Mouse (Mus musculus): ENCODE measurements around the gene Dhx57.
"Not testable (repeated sequence)": the region's sequence is repeated elsewhere in the genome, so short reads cannot be mapped to it uniquely, and the experiment has no call there.

Gene Dhx57

GRCm38 (mm10) chr17:80290074-80290657, at the start of gene Dhx57, which contains the start of gene Morn2:
Dhx57 (minus strand) TSS chr17:80290476.
Morn2 (plus strand) TSS chr17:80290203.
- DNase-seq: peak; percentile 98

- no peak for DNase-seq
Observed at GRCm38 (mm10) chr17:80332386-80332785, 42.1 kb upstream of the Dhx57 start.

DNA sequence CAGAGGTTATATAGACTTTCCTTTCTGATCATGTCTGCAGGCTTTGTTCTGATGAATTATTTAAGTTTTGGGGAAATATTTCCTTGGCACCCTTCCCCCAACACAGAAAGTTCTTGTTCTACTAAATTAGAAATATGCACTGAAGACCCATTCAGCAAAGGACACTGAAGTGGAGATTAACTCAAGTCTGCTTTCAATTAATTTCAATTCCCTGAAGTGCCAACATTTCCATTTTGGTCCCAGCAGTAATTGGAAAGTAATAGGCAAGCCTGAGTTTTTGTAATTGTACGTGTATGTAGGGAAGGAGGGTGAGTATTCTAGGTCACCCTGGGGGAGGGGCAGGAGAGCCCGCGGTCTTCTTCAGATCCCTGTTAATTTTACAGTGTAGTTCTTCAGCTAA, 36.2 kb upstream of the Dhx57 start:
- DNase-seq: no peak

GRCm38 (mm10) chr17:80325456-80325855, 35.2 kb upstream of the Dhx57 start:
- no peak for DNase-seq

DNA sequence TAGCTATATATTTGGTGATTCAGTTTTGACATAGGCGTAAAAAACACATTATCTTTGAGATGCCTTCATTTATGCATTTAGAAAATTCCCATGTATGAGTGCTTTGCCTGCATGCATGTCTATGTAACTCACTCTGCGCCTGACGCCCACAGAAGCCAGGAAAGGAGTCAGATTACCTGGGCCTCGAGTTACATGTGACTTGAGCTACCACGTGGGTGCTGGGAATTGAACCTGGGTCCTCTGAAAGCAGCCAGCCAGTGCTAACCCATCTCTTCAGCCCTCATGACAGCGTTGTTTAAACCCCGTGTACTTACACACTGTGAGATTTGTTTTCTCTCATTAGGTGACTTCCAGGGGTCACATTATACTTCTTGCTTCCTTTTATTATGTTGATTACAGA, 34.2 kb upstream of the Dhx57 start:
- DNase-seq: no peak

DNA sequence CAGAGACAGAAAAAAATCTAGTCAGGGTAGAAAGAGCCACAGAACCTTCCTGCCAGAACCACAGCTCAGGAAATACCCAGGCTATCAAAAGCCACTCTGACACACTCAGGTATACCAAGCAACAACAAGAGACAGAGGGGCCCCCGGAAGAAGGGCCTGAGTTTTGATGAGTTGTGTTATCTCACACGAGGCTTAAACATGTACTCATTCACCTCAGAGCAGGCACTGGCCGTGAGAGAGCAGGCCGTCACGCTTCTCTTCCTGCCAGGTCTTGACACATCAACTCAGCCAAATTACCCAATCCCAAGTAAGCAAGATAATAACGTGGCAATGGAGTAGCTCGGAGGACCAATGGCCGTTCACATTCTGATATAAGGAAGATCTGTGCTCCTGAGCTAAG, 33.4 kb upstream of the Dhx57 start:
- no peak for DNase-seq

- DNase-seq: no peak
Observed at GRCm38 (mm10) chr17:80323015-80323414, 32.7 kb upstream of the Dhx57 start.

GRCm38 (mm10) chr17:80322228-80322627, 32.0 kb upstream of the Dhx57 start:
- DNase-seq: no peak

DNA sequence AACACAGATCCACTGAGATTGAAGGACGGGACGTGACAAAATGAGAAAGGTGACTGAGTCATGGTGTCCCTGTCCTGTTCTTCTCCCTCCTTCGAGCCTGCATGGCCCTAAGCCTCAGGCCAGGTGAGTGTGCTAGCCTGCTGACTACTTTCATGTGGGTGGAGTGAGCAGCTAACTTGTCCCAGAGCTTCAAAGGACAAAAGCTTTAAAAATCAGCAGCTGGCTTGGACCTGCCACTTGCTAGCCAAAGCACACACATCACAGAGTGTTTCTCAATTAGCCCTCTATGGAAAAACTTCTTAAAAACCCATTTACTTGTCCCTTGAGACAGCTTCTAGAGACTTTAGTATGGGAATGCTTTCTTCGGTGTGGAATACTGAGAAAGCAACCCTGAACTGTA, 22.1 kb upstream of the Dhx57 start:
- DNase-seq: no peak

GRCm38 (mm10) chr17:80311761-80312160, 21.5 kb upstream of the Dhx57 start:
- DNase-seq: peak; percentile 23

GRCm38 (mm10) chr17:80307251-80307650, 17.0 kb upstream of the Dhx57 start, which contains the start of gene Arhgef33:
Arhgef33 (plus strand) TSS chr17:80307407.
- DNase-seq: no peak

GRCm38 (mm10) chr17:80298844-80299243, 8.6 kb upstream of the Dhx57 start:
- DNase-seq: no peak

DNA sequence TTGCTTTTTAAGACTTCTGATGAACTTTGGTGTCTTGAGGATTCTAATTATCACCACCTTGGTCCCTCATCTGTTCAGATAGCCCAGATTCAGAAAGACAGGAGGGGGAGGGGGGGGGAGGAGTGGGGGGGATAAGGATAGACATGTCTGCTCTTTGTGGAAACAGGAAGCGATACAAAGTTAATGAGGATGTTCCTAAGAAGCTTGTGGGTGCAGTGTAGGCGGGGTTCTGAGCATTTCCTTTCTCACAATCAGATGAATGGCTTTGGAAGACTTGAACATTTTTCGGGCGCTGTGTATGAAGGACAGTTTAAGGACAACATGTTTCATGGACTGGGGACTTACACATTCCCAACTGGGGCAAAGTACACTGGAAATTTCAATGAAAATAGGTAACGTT, 5.0 kb upstream of the Dhx57 start:
- DNase-seq: no peak

DNA sequence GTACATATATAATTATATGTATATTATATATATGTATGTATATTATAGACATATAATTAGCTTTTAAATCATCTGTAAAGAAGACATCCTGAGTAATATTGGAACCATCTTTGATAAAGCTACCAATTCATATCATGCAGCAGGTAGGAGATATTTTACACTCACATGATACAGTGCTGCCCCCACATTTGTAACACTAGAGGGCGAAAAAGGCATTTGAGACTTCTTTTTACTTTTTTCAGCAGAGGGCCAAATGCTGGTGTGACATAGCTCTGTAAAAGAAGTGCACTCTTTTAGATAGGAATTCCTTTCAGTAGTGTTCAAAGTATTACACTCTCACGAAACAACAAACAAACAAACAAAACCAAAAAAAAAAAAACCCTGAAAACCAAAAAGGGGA, 872 bp upstream of the Dhx57 start:
- peak; percentile 55 for DNase-seq

- DNase-seq: peak; percentile 26
Observed at GRCm38 (mm10) chr17:80289280-80290073, 799 bp downstream of the Dhx57 start.

DNA sequence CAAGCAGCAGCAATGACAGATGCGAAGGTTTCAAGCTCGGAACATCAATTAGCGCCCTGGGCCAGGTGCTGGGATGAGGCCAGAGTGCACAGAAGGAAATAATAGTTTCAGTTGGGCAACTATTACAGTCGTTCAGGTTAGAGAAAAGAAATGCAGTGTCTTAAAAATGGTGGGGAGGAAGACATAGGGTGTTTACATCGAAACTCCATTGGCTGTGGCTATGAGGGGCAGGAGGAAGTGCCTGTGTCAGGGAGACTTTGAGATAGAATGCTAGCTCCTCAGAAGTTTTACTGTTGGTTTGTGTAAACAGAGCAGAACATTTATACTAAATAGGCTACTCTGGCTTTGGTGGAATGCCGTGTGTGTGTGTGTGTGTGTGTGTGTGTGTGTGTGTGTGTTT, 2.3 kb downstream of the Dhx57 start:
- no peak for DNase-seq

DNA sequence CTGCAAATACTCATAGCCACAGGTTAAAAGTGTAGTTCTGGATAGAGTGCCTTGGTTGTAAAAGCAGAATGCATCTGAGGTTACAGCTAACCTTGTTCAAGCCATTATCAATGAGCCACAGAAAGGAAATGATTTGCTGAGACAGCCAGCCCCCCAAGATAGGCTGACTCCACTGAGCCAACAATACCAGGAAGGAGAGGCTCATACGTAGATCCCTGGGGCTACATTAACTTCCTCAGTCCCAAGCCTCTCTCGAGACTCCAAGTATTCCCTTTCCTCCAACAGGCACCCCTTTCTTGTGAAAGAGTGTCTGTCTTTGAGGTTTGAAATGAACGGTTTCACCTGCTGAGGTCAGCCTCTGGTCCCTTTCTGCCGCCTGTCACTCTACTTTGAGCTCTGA, 5.8 kb downstream of the Dhx57 start:
- DNase-seq: no peak

GRCm38 (mm10) chr17:80279340-80280070, 10.8 kb downstream of the Dhx57 start:
- DNase-seq: no peak

GRCm38 (mm10) chr17:80278255-80278654, 12.0 kb downstream of the Dhx57 start:
- DNase-seq: no peak

GRCm38 (mm10) chr17:80270622-80271021, 19.7 kb downstream of the Dhx57 start:
- DNase-seq: not testable (repeated sequence)

GRCm38 (mm10) chr17:80268151-80268550, 22.1 kb downstream of the Dhx57 start:
- DNase-seq: no peak

GRCm38 (mm10) chr17:80267065-80267464, 23.2 kb downstream of the Dhx57 start:
- DNase-seq: no peak

GRCm38 (mm10) chr17:80255208-80255607, 35.1 kb downstream of the Dhx57 start:
- no peak for DNase-seq

GRCm38 (mm10) chr17:80254421-80254820, 35.9 kb downstream of the Dhx57 start:
- DNase-seq: no peak

Measured in right cerebral cortex, adult 18-20 months (tissue).